Mouse (Mus musculus) megakaryocyte, embryonic 14.5 days (primary cell): ENCODE results near the gene Dbi. TPM values are rescaled to one million over a fixed set of nuclear protein-coding genes. Genes with fewer than 3 reads are reported as not detected.

Experiments
- H3K27me3 ChIP-seq: replicated peaks from 2 replicates; pipeline ENCODE3; 2012; ENCODE audit warnings: inconsistent platforms
- H3K36me3 ChIP-seq: replicated peaks from 2 replicates; pipeline ENCODE3; 2012; ENCODE audit warnings: low read length, inconsistent platforms, mixed read lengths
- H3K4me1 ChIP-seq: 2 replicates; pipeline ENCODE4 v1.6.1; 2012; ENCODE audit warnings: inconsistent platforms
- H3K4me3 ChIP-seq: replicated peaks from 2 replicates; pipeline ENCODE3; 2012; ENCODE audit warnings: moderate library complexity, mild to moderate bottlenecking, inconsistent platforms
- H3K9me3 ChIP-seq: 2 replicates; pipeline ENCODE4 v1.6.1; 2012; ENCODE audit warnings: inconsistent platforms
- FLI1 ChIP-seq: IDR thresholded peaks from 2 replicates; pipeline ENCODE4 v1.6.1; 2012; ENCODE audit warnings: low read length, inconsistent platforms, mixed read lengths
- GATA1 ChIP-seq: IDR thresholded peaks from 3 replicates; pipeline ENCODE4 v1.6.1; 2012; ENCODE audit warnings: mixed read lengths, low read length, inconsistent platforms, borderline replicate concordance
- polyA plus RNA-seq: library from polyadenylated mRNA; stranded (reverse); fragments of >175 nt; gene quantifications from 2 replicates; pipeline ENCODE4 v1.2.3, GENCODE M21; 2012; ENCODE audit warnings: low replicate concordance; ENCODE audit not compliant: insufficient read depth

Gene Dbi
- polyA plus RNA-seq, 1 experiment = 21.0 TPM

DNA sequence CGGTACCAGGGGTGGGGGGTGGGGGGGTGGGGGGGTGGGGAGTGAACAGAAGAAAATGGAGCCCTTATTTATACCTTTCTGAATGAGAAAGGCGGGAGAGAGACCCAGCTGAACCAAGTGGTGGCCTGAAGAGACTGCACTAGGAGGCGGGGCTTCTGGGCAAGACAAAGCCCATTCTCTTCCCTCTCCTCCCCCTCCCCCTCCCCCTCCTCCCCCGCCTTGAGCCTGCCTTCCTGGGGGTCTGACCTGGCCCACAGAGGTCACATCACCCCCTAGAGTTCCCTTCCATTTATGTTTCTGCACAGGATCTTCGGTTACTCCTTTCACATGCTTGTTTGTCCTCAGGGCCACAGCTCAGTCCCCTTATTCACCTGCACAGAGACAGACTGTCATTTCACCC is 31.7 kb downstream of the Dbi start:
- Histone ChIP-seq H3K36me3 (no peaks in the 10 kb centered on the region), H3K4me1 (peaks cover 33% of the 10 kb centered on the region), H3K27me3 (peaks cover 46% of the 10 kb centered on the region), H3K9me3 (no peaks in the 10 kb centered on the region), H3K4me3 (no peak overlapping the region)
- TF ChIP-seq GATA1 (no peak), FLI1 (no peak)

DNA sequence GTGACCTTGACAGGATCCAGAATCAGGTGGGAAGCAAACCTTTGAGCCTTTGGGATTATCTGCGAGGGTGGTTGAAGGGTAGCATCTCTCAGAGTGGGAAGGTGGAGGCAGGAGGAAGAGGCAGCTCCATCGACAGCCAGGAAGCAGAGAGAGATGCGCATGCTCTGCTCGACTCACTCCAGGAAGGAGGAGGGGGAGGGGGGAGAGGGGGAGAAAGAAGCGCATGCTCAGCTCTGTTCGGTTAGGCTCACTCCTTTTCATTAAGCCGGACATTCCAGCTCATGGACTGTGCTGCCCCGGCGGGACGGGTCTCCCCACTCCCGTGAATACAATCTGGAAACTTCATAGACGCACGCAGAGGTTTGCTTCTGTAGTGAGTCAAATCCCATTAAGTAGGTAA is 34.2 kb downstream of the Dbi start:
- peaks cover 50% of the 10 kb centered on the region for H3K27me3 ChIP-seq
- H3K4me3 ChIP-seq = no peak overlapping the region
- no peaks in the 10 kb centered on the region for H3K9me3 ChIP-seq
- peaks cover 56% of the 10 kb centered on the region for H3K4me1 ChIP-seq
- no peak for TF ChIP-seq FLI1
- no peak for TF ChIP-seq GATA1
- no peaks in the 10 kb centered on the region for H3K36me3 ChIP-seq

DNA sequence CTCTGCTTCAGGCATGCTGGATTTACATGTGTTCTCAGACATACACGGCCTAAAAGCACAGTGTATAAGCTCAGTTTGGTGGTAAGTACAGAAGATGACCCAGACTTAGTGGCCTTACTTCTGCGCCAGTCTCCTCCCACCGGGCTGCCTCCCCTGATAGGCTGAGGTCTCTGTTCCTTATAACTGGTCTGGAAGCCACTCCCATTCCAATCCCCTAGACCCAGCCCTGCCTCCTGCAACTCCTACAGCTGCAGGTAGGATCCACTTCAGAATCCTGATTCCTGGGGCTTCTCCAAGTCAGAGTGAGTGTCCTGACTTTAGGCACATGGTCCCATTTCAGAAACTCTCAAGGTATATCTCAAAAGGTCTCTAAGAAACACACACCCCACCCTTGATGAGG is 35.2 kb downstream of the Dbi start:
- TF ChIP-seq FLI1 (no peak), GATA1 (no peak)
- H3K4me3 ChIP-seq = no peak overlapping the region
- H3K36me3 ChIP-seq = no peaks in the 10 kb centered on the region
- H3K27me3 ChIP-seq = peaks cover 43% of the 10 kb centered on the region
- peaks cover 65% of the 10 kb centered on the region for H3K4me1 ChIP-seq
- no peaks in the 10 kb centered on the region for H3K9me3 ChIP-seq

DNA sequence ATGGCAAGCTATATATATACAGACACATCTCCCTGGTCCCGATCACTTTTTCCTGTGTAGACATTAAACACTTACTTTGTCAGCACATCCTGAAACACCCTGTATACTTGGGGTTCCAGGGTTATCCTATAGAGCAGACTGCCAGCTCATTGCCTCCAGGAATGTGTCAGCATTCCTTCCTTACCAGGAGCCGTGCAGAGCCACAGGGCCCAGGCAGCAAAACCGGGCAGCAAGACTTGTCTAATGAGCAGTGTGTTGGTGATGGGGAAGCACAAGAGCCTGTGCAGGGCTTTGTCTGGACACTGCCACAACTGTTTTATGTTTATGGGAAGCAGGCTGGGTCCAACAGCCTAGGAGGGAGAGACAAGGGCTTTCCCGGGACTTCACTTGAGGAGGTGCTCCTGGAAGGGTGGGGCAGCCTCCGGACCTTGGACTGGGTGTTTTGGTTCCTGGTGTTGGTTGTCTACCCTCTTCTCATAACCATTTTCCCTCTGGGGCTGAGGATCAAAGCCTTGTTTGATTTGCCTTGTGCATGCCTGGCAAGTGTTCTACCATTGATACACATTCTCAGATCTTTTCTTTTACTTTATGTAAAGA is 36.9 kb downstream of the Dbi start:
- Histone ChIP-seq H3K36me3 (no peaks in the 10 kb centered on the region), H3K9me3 (no peaks in the 10 kb centered on the region), H3K27me3 (peaks cover 46% of the 10 kb centered on the region), H3K4me3 (peak overlapping the region; percentile 74), H3K4me1 (peaks cover 65% of the 10 kb centered on the region)
- TF ChIP-seq GATA1 = no peak
- TF ChIP-seq FLI1 = no peak

DNA sequence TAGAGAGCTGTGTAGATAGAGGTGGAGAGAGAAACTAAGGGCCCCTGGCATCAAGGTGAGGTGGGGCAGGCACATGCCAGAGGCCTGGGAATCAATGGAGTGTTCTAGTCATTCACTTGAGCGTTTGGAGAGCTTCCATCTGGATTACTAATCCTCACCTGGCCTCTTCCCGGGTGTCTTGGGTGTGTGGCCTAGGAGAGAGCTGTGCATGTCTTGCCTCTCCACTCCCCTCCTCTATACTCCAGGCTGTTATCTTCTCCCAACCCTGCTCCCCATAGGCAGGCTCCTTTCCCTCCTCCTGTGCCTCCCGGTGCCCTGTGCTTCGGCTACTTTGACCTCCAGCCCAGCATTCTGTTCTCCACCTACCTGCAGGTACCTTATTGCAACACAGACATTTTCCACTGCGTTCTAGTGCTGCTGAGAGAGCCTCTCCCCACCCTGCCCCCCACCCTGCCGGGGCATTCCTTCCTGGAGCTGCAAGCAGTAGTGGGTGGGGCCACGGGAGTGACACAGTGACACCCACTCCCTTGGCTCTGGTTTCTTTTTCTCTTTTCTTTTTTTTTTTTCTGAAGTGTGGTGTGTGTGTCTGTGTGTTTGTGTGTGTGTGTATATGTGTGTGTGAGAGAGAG is 37.8 kb downstream of the Dbi start:
- TF ChIP-seq GATA1 = no peak
- TF ChIP-seq FLI1 = no peak
- H3K4me3 ChIP-seq = peak overlapping the region; percentile 84
- peaks cover 42% of the 10 kb centered on the region for H3K27me3 ChIP-seq
- peaks cover 66% of the 10 kb centered on the region for H3K4me1 ChIP-seq
- H3K9me3 ChIP-seq = no peaks in the 10 kb centered on the region
- no peaks in the 10 kb centered on the region for H3K36me3 ChIP-seq

DNA sequence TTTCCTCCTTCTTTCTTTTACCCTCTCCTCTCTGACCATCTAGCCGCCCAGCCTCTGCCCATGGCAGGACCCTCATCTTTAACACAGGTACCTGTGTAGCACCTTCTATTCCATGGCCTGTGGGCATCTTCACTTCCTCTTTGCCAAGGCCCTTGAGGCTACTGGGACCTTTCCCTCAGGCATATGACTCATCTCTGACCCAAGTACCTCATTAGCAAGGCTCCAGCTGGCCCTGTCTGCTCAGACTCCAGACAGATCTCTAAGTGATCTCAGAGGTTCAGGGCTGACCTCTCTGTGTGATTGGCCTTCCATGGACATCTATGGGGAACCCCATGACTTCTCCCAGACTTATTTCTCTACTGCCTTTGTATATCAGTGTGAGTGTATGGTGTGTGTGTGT is 40.2 kb downstream of the Dbi start:
- Histone ChIP-seq H3K36me3 (no peaks in the 10 kb centered on the region), H3K27me3 (peaks cover 41% of the 10 kb centered on the region), H3K4me1 (peaks cover 61% of the 10 kb centered on the region), H3K9me3 (no peaks in the 10 kb centered on the region), H3K4me3 (peak overlapping the region; percentile 1)
- TF ChIP-seq GATA1 (no peak), FLI1 (no peak)

DNA sequence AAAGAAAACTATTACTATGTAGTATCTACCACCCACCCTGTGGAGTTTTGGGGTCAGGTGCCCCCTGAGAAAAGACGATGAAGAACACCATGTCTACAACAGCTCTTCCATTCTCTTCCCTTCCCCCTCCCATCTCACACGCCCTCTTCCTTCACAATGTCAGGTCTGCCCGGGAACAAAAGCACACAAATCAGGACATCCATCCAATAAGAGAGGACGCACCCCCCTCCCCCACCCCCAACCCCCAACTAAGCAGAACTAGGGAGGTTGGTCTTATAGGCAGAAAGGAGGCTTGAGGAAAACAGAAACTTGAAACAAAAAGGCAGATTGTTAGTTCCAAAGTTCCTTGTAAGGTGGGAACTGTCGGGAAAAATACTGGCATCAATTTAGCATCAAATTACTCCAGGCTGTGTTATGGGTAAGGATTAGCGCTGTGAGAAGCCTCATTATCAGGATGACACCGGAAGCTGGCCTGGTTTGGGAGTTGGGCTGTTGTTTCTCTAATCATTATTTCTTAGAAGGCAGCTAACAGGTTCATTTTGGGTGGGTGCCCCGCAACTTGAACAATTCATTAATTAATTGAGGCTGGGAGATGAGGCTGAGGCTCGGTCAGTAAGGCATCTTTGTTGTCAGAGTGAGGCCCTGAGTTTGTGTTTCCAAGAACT is 43.0 kb downstream of the Dbi start:
- Histone ChIP-seq H3K36me3 (no peaks in the 10 kb centered on the region), H3K4me1 (peaks cover 59% of the 10 kb centered on the region), H3K27me3 (peaks cover 59% of the 10 kb centered on the region), H3K9me3 (no peaks in the 10 kb centered on the region), H3K4me3 (no peak overlapping the region)
- TF ChIP-seq GATA1 = no peak
- no peak for TF ChIP-seq FLI1

DNA sequence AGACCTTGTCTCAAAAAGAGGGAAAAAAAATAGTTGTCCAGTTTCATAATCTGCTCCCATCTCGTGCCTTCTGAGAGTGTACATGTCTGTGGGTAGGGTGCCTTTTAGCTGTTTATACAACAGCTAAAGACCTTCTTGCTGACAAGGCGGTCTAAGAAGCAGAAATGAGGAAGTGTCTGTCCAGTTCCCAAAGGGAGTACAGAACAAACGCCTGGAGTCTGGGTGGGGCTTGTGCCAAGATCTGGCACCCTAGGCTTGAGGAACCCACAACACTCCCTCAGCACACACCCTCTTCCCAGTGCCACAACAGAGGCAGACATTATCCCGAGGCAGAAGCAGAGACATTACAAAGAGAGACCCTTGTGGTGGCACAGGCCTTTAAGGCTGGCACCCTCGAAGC is 45.4 kb downstream of the Dbi start:
- peaks cover 72% of the 10 kb centered on the region for H3K27me3 ChIP-seq
- peaks cover 42% of the 10 kb centered on the region for H3K4me1 ChIP-seq
- TF ChIP-seq FLI1 (no peak), GATA1 (no peak)
- H3K4me3 ChIP-seq = no peak overlapping the region
- no peaks in the 10 kb centered on the region for H3K36me3 ChIP-seq
- H3K9me3 ChIP-seq = no peaks in the 10 kb centered on the region

DNA sequence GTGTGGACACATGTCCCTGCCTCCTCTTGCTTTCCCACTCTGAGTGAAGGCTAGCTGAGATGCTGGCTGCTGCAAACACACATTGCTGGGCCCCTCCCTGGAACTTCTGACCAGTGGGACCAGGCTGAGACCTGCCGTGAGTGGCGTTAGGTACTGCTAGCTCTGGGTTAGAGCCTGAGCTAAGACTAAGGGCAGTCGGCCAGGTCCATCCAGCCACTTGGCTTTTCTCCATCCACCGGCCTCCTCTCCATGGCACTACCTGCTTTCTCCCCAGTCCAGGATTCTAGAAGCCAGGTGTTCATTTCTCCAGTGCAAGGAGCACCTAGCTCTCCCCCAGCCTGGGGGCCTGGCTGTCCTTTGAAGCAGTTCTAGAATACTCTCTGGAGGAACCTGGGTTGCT is 45.9 kb downstream of the Dbi start:
- Histone ChIP-seq H3K4me1 (peaks cover 42% of the 10 kb centered on the region), H3K9me3 (no peaks in the 10 kb centered on the region), H3K4me3 (no peak overlapping the region), H3K27me3 (peaks cover 73% of the 10 kb centered on the region), H3K36me3 (no peaks in the 10 kb centered on the region)
- TF ChIP-seq GATA1 (no peak), FLI1 (no peak)

DNA sequence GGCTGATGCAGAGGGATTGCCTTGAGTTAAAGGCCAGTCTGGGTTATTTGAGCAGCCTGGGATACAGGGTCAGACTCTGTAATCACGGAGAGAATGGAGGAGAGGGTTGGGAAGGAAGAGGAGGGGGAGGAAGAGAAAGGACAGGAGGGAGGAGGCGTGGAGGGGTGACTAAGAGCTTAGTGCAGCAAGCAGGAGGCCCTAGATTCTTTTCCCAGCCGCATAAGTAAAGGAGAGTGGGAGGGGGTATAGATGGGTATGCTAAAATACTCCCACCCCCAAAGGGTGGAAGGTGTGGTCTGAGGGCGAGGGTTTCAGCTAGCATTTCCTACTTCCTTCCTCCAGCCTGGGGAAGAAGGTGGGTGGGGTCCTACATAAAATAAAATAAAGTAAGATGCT is 46.6 kb downstream of the Dbi start:
- Histone ChIP-seq H3K36me3 (no peaks in the 10 kb centered on the region), H3K4me1 (peaks cover 42% of the 10 kb centered on the region), H3K4me3 (peak overlapping the region; percentile 90), H3K9me3 (no peaks in the 10 kb centered on the region), H3K27me3 (peaks cover 74% of the 10 kb centered on the region)
- TF ChIP-seq FLI1 = no peak
- TF ChIP-seq GATA1 = no peak
